Mouse (Mus musculus) left cerebral cortex, adult 8-10 months (tissue): Measurements from ENCODE around the gene Rgp1. TPM values are rescaled to one million over a fixed set of nuclear protein-coding genes. Genes with fewer than 3 reads are reported as not detected.
"Not testable (repeated sequence)": the region's sequence is repeated elsewhere in the genome, so short reads cannot be mapped to it uniquely, and the experiment has no call there.

Source experiments
- DNase-seq, 2 experiments: peaks; one replicate each; pipeline ENCODE4 v3.0.0; 2022; ENCODE audit warnings: low spot score in 2 of 2
- total RNA-seq, 4 experiments: library from RNA; stranded (reverse); gene quantifications; 2 replicates each; pipeline ENCODE4 v1.2.4; 2022

Rgp1 gene
- 10 to 100 TPM; 47.0 to 60.5 (median 49.8) TPM for total RNA-seq

GRCm38 (mm10) chr4:43578376-43579204 lies at the start of gene Rgp1, which contains the start of gene Gba2:
Gene Rgp1 (plus strand): TSS chr4:43578715.
Gene Gba2 (minus strand): TSS chr4:43578873.
- DNase-seq: peak; percentile 75 to 77

- no peak for DNase-seq
Observed at GRCm38 (mm10) chr4:43530081-43530501, 48.4 kb upstream of the Rgp1 start.

- DNase-seq: peak; percentile 47 to 54
Observed at GRCm38 (mm10) chr4:43530581-43530980, 47.9 kb upstream of the Rgp1 start.

- DNase-seq: no peak
Observed at GRCm38 (mm10) chr4:43533270-43533669, 45.2 kb upstream of the Rgp1 start.

GRCm38 (mm10) chr4:43535628-43536027 lies 42.9 kb upstream of the Rgp1 start:
- no peak for DNase-seq

- no peak for DNase-seq
Observed at GRCm38 (mm10) chr4:43536031-43536430, 42.5 kb upstream of the Rgp1 start.

GRCm38 (mm10) chr4:43542044-43542443 lies 36.5 kb upstream of the Rgp1 start:
- no peak for DNase-seq

GRCm38 (mm10) chr4:43546375-43547047 lies 32.0 kb upstream of the Rgp1 start:
- no peak for DNase-seq

- no peak for DNase-seq
Observed at GRCm38 (mm10) chr4:43547160-43547559, 31.4 kb upstream of the Rgp1 start.

- DNase-seq: no peak
Observed at GRCm38 (mm10) chr4:43549055-43549454, 29.5 kb upstream of the Rgp1 start.

- not testable (repeated sequence) for DNase-seq
Observed at GRCm38 (mm10) chr4:43551854-43552253, 26.7 kb upstream of the Rgp1 start.

- DNase-seq: peak in 1 of 2 experiments; percentile 76
Observed at GRCm38 (mm10) chr4:43552437-43552836, 26.1 kb upstream of the Rgp1 start.

GRCm38 (mm10) chr4:43553891-43554290 lies 24.6 kb upstream of the Rgp1 start:
- no peak for DNase-seq

GRCm38 (mm10) chr4:43555926-43556325 lies 22.6 kb upstream of the Rgp1 start:
- no peak for DNase-seq

- DNase-seq: no peak
Observed at GRCm38 (mm10) chr4:43558028-43558630, 20.4 kb upstream of the Rgp1 start.

- no peak for DNase-seq
Observed at GRCm38 (mm10) chr4:43558631-43559356, 19.7 kb upstream of the Rgp1 start.

GRCm38 (mm10) chr4:43559519-43560242 lies 18.8 kb upstream of the Rgp1 start:
- no peak for DNase-seq

GRCm38 (mm10) chr4:43560243-43560611 lies 18.3 kb upstream of the Rgp1 start:
- DNase-seq: no peak

GRCm38 (mm10) chr4:43560976-43561375 lies 17.5 kb upstream of the Rgp1 start:
- no peak for DNase-seq

- DNase-seq: no peak
Observed at GRCm38 (mm10) chr4:43561436-43561996, 17.0 kb upstream of the Rgp1 start.
